Comparison of ENCODE assay signal across 8 mouse cellular contexts in genomic region chr7:28953476-28954376, GRCm38 (mm10). TPM values are rescaled to one million over a fixed set of nuclear protein-coding genes. Genes with fewer than 3 reads are reported as not detected.
A peak's percentile ranks its signal among the peaks of the same experiment; 100 is the strongest.
DNase-seq lines count a peak whose midpoint lies in the region; ATAC-seq and TF ChIP-seq lines count a peak whose summit lies in the region.

No protein-coding gene starts in this region.

- no peak for TF ChIP-seq POLR2A in liver, adult 2 months (IDR thresholded peaks at IDR 0.05; ENCODE audit: extremely low read depth, insufficient read depth, low read length)

- no peak overlapping the region for H3K9ac ChIP-seq in lung, embryonic 14.5 days
- no peak overlapping the region for H3K9ac ChIP-seq in liver, adult 2 months (ENCODE audit: low read depth, low read length)
- no peak overlapping the region for H3K9ac ChIP-seq in stomach, embryonic 15.5 days

- DNase-seq in lung, embryonic 14.5 days = no peak
- no peak for DNase-seq in lung, adult 18-20 months
- no peak for DNase-seq in liver, adult 2 months (ENCODE audit: extremely low read depth, low read depth, low spot score)
- DNase-seq in ovary, postnatal 14 days (ENCODE audit: low spot score) = no peak
- no peak for DNase-seq in cerebellum, postnatal 4 days (ENCODE audit: low spot score in 2 of 2)
- DNase-seq in thymus, postnatal 25 days = no peak

- no peak for TF ChIP-seq CTCF in lung, embryonic 14.5 days (IDR thresholded peaks at IDR 0.05; ENCODE audit: low read depth)
- no peak for TF ChIP-seq CTCF in liver, adult 2 months (IDR thresholded peaks at IDR 0.05; ENCODE audit: low read depth, low read length)

- peaks cover 11% of the 10 kb centered on the region; the same call in 1 of the 2 replicates for H3K36me3 ChIP-seq in lung, embryonic 14.5 days (ENCODE audit: insufficient read depth)
- H3K36me3 ChIP-seq in liver, adult 2 months (ENCODE audit: control insufficient read depth, insufficient read depth, low read length) = peaks cover 2% of the 10 kb centered on the region; the same call in 1 of the 2 replicates
- no peaks in the 10 kb centered on the region for H3K36me3 ChIP-seq in stomach, embryonic 15.5 days

- no peaks in the 10 kb centered on the region for H3K9me3 ChIP-seq in lung, embryonic 14.5 days (ENCODE audit: low read depth, low read length)
- H3K9me3 ChIP-seq in stomach, embryonic 15.5 days = no peaks in the 10 kb centered on the region

- ATAC-seq in lung, embryonic 14.5 days (ENCODE audit: insufficient read depth) = no peak
- ATAC-seq in erythroblast, adult 5-6 weeks (replicated peaks; ENCODE audit: low FRiP score, poor library complexity, severe bottlenecking) = peak; percentile 74
- peak; percentile 44; the same call in 1 of the 2 replicates for ATAC-seq in stomach, embryonic 15.5 days (ENCODE audit: insufficient read depth, low FRiP score, low read depth)

- 27% methylated on average over 2 of the region's 2 CpGs for WGBS in lung, embryonic 14.5 days
- WGBS in liver, adult 2 months = 34% methylated on average over 2 of the region's 2 CpGs
- WGBS in stomach, embryonic 15.5 days = 13% methylated on average over 2 of the region's 2 CpGs

- no peaks in the 10 kb centered on the region for H3K27me3 ChIP-seq in lung, embryonic 14.5 days (ENCODE audit: insufficient read depth, low read length)
- no peaks in the 10 kb centered on the region for H3K27me3 ChIP-seq in liver, adult 2 months (ENCODE audit: control insufficient read depth, insufficient read depth, low read length)
- H3K27me3 ChIP-seq in stomach, embryonic 15.5 days (replicated peaks) = no peaks in the 10 kb centered on the region

- peaks cover 81% of the 10 kb centered on the region for H3K4me1 ChIP-seq in lung, embryonic 14.5 days (ENCODE audit: insufficient read depth)
- H3K4me1 ChIP-seq in liver, adult 2 months (ENCODE audit: control insufficient read depth, insufficient read depth, low read length) = peaks cover 48% of the 10 kb centered on the region
- peaks cover 65% of the 10 kb centered on the region for H3K4me1 ChIP-seq in stomach, embryonic 15.5 days

- H3K4me2 ChIP-seq in lung, embryonic 14.5 days = peak overlapping the region; percentile 45
- H3K4me2 ChIP-seq in stomach, embryonic 15.5 days = peak overlapping the region; percentile 19; the same call in 1 of the 2 replicates

- H3K27ac ChIP-seq in lung, embryonic 14.5 days (ENCODE audit: low read depth) = peak overlapping the region; percentile 91
- peak overlapping the region; percentile 10 for H3K27ac ChIP-seq in liver, adult 2 months (replicated peaks; ENCODE audit: insufficient read depth, low read depth, low read length)
- peak overlapping the region; percentile 86 for H3K27ac ChIP-seq in stomach, embryonic 15.5 days

- peaks cover 62% of the 10 kb centered on the region for H3K79me2 ChIP-seq in liver, adult 2 months (ENCODE audit: control insufficient read depth, insufficient read depth, low read length)

- no peak overlapping the region for H3K4me3 ChIP-seq in lung, embryonic 14.5 days (ENCODE audit: low read depth, low read length)
- H3K4me3 ChIP-seq in liver, adult 2 months (ENCODE audit: insufficient read depth, low read depth, low read length) = no peak overlapping the region
- H3K4me3 ChIP-seq in stomach, embryonic 15.5 days (replicated peaks) = no peak overlapping the region

RNA-seq across cellular contexts. Expression of gene Actn4, which starts 8.4 kb away (rescaled TPM):
- 266 and 270 TPM in 2 replicates for polyA plus RNA-seq in lung, embryonic 14.5 days (2014; fragmentation: Nextera tagmentation; extraction: Ambion mirVana)
- 42.0 and 55.3 TPM in 2 replicates for total RNA-seq in erythroblast, adult 5-6 weeks (2015; ENCODE audit: low replicate concordance)
- 45.1 and 45.4 TPM in 2 replicates for total RNA-seq in erythroblast, adult 5-6 weeks (2017; ENCODE audit: low replicate concordance)
- total RNA-seq in liver, adult 2 months (2014; rRNA removed) = 47.4 and 87.1 TPM in 2 replicates
- polyA plus RNA-seq in liver, adult 2 months (2012; rRNA removed) = 125 and 145 TPM in 2 replicates
- 319 and 341 TPM in 2 replicates for polyA plus RNA-seq in stomach, embryonic 15.5 days (2015; fragmentation: Nextera tagmentation; extraction: Ambion mirVana)

RNA-seq across cellular contexts. Expression of gene Eif3k, which starts 27.9 kb away (rescaled TPM):
- 392 and 398 TPM in 2 replicates for polyA plus RNA-seq in lung, embryonic 14.5 days (2014; fragmentation: Nextera tagmentation; extraction: Ambion mirVana)
- total RNA-seq in erythroblast, adult 5-6 weeks (2015; ENCODE audit: low replicate concordance) = 50.7 and 81.1 TPM in 2 replicates
- 115 and 133 TPM in 2 replicates for total RNA-seq in erythroblast, adult 5-6 weeks (2017; ENCODE audit: low replicate concordance)
- 64.8 and 73.2 TPM in 2 replicates for total RNA-seq in liver, adult 2 months (2014; rRNA removed)
- 86.3 and 91.2 TPM in 2 replicates for polyA plus RNA-seq in liver, adult 2 months (2012; rRNA removed)
- polyA plus RNA-seq in stomach, embryonic 15.5 days (2015; fragmentation: Nextera tagmentation; extraction: Ambion mirVana) = 370 and 373 TPM in 2 replicates

RNA-seq across cellular contexts. Expression of gene Map4k1, which starts 28.1 kb away (rescaled TPM):
- 8.5 and 10.7 TPM in 2 replicates for polyA plus RNA-seq in lung, embryonic 14.5 days (2014; fragmentation: Nextera tagmentation; extraction: Ambion mirVana)
- 5.6 and 6.7 TPM in 2 replicates for total RNA-seq in erythroblast, adult 5-6 weeks (2015; ENCODE audit: low replicate concordance)
- total RNA-seq in erythroblast, adult 5-6 weeks (2017; ENCODE audit: low replicate concordance) = 11.3 and 11.8 TPM in 2 replicates
- 0.18 and 0.54 TPM in 2 replicates for total RNA-seq in liver, adult 2 months (2014; rRNA removed)
- 1.2 and 1.5 TPM in 2 replicates for polyA plus RNA-seq in liver, adult 2 months (2012; rRNA removed)
- 7.8 and 9.3 TPM in 2 replicates for polyA plus RNA-seq in stomach, embryonic 15.5 days (2015; fragmentation: Nextera tagmentation; extraction: Ambion mirVana)

Comparison
In these comparisons a context has a peak if more than half of its experiments do, and no peak if none do; other contexts are left out.
1. H3K27ac ChIP-seq: peak in every context shown above with its lines; median percentile 91 in lung, embryonic 14.5 days; 86 in stomach, embryonic 15.5 days; 10 in liver, adult 2 months.